11 mouse cellular contexts compared by ENCODE assay signal in the genomic region with DNA sequence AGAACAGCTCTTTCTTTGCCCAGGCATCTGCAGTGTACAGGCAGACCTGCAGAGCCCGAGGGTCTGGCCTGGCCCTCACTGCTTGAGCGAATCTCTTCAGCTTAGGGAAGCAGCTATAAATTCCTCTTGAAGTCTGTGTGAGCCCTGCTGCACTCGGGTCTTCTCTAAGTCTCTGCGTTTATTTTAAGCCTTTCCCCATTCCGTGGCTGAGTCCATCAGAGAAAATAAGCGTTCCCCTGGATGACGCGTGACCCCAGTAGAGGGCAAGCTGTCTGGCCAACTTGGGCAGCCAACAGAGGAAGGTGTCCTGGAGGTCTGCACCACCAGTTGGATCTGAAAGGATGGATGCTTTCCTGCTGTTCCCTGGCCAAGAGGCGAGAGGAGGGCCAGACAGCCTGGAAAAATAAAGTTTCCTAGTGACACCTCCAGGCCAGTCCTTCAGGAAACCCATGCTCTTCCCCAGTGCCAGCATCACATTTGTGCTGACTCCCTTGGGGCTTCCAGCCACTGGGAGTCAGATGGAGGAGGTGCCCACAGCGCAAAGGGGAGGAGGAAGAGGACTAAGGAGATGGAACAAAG.
DNase-seq lines count a peak whose midpoint lies in the region; ATAC-seq lines count a peak whose summit lies in the region.
"Had no signal": no experiment of that assay in that cellular context is flagged by ENCODE, and none has a peak within 500 bp of the region (broad histone marks: within the 10 kb centered on the region; RNA-seq: fewer than 3 reads in every experiment).

No protein-coding gene starts in this region.

- no peaks in the 10 kb centered on the region for H3K36me3 ChIP-seq in hindbrain, embryonic 10.5 days
- no peaks in the 10 kb centered on the region for H3K36me3 ChIP-seq in hindbrain, embryonic 14.5 days (replicated peaks; ENCODE audit: control insufficient read depth, insufficient read depth)
- no peaks in the 10 kb centered on the region for H3K36me3 ChIP-seq in midbrain, embryonic 14.5 days (ENCODE audit: control insufficient read depth, insufficient read depth, low read length)
- no peaks in the 10 kb centered on the region for H3K36me3 ChIP-seq in midbrain, embryonic 13.5 days
- no peaks in the 10 kb centered on the region for H3K36me3 ChIP-seq in liver, embryonic 11.5 days (ENCODE audit: control insufficient read depth, insufficient read depth, low read length)
- H3K36me3 ChIP-seq: hindbrain, embryonic 13.5 days had no signal

- peak overlapping the region; percentile 56; the same call in 1 of the 2 replicates for H3K27ac ChIP-seq in hindbrain, embryonic 10.5 days
- no peak overlapping the region for H3K27ac ChIP-seq in hindbrain, embryonic 14.5 days
- H3K27ac ChIP-seq in midbrain, embryonic 14.5 days (replicated peaks; ENCODE audit: low read depth, low read length), result no peak overlapping the region
- H3K27ac ChIP-seq in midbrain, embryonic 13.5 days, result no peak overlapping the region
- H3K27ac ChIP-seq in liver, embryonic 11.5 days (ENCODE audit: low read depth, low read length), result no peak overlapping the region
- H3K27ac ChIP-seq: hindbrain, embryonic 13.5 days had no signal

- no peak for ATAC-seq in hindbrain, embryonic 14.5 days (ENCODE audit: low FRiP score)
- no peak for ATAC-seq in midbrain, embryonic 14.5 days (ENCODE audit: low FRiP score, low TSS enrichment)
- ATAC-seq in midbrain, embryonic 13.5 days, result no peak
- no peak for ATAC-seq in liver, embryonic 11.5 days (replicated peaks; ENCODE audit: low FRiP score)

- no peak overlapping the region for H3K4me3 ChIP-seq in hindbrain, embryonic 10.5 days
- H3K4me3 ChIP-seq in hindbrain, embryonic 14.5 days (replicated peaks; ENCODE audit: low read length), result no peak overlapping the region
- no peak overlapping the region for H3K4me3 ChIP-seq in midbrain, embryonic 14.5 days (replicated peaks; ENCODE audit: low read depth, low read length)
- H3K4me3 ChIP-seq in midbrain, embryonic 13.5 days (replicated peaks), result no peak overlapping the region
- no peak overlapping the region for H3K4me3 ChIP-seq in liver, embryonic 11.5 days (ENCODE audit: low read depth, low read length)
- H3K4me3 ChIP-seq: hindbrain, embryonic 13.5 days had no signal

- H3K9me3 ChIP-seq in hindbrain, embryonic 10.5 days, result peaks cover 4% of the 10 kb centered on the region; the same call in 1 of the 2 replicates
- no peaks in the 10 kb centered on the region for H3K9me3 ChIP-seq in hindbrain, embryonic 14.5 days (ENCODE audit: control insufficient read depth, low read length)
- H3K9me3 ChIP-seq in midbrain, embryonic 14.5 days (ENCODE audit: control insufficient read depth, low read length), result no peaks in the 10 kb centered on the region
- no peaks in the 10 kb centered on the region for H3K9me3 ChIP-seq in midbrain, embryonic 13.5 days
- no peaks in the 10 kb centered on the region for H3K9me3 ChIP-seq in liver, embryonic 11.5 days (ENCODE audit: control insufficient read depth, low read length)
- H3K9me3 ChIP-seq: hindbrain, embryonic 13.5 days had no signal

- no peak overlapping the region for H3K9ac ChIP-seq in hindbrain, embryonic 14.5 days
- no peak overlapping the region for H3K9ac ChIP-seq in midbrain, embryonic 14.5 days (replicated peaks; ENCODE audit: low read length)
- no peak overlapping the region for H3K9ac ChIP-seq in midbrain, embryonic 13.5 days (replicated peaks)
- no peak overlapping the region for H3K9ac ChIP-seq in liver, embryonic 11.5 days (ENCODE audit: low read depth, low read length)
- H3K9ac ChIP-seq: hindbrain, embryonic 13.5 days had no signal

- H3K27me3 ChIP-seq in hindbrain, embryonic 10.5 days (ENCODE audit: insufficient read depth, poor library complexity, severe bottlenecking), result peaks cover 52% of the 10 kb centered on the region
- no peaks in the 10 kb centered on the region for H3K27me3 ChIP-seq in hindbrain, embryonic 14.5 days (ENCODE audit: control insufficient read depth, insufficient read depth, low read length)
- H3K27me3 ChIP-seq in midbrain, embryonic 14.5 days (ENCODE audit: control insufficient read depth, insufficient read depth, low read length), result no peaks in the 10 kb centered on the region; the same call in 1 of the 2 replicates
- peaks cover 8% of the 10 kb centered on the region; the same call in 1 of the 2 replicates for H3K27me3 ChIP-seq in midbrain, embryonic 13.5 days
- no peaks in the 10 kb centered on the region for H3K27me3 ChIP-seq in liver, embryonic 11.5 days (replicated peaks; ENCODE audit: control insufficient read depth, insufficient read depth, low read length)

- no peak overlapping the region for H3K4me2 ChIP-seq in hindbrain, embryonic 14.5 days (replicated peaks)
- no peak overlapping the region for H3K4me2 ChIP-seq in midbrain, embryonic 14.5 days (ENCODE audit: low read length)
- no peak overlapping the region for H3K4me2 ChIP-seq in midbrain, embryonic 13.5 days (replicated peaks)
- H3K4me2 ChIP-seq in liver, embryonic 11.5 days, result no peak overlapping the region
- H3K4me2 ChIP-seq: hindbrain, embryonic 13.5 days had no signal

- WGBS in hindbrain, embryonic 10.5 days, result 50% methylated on average over 10 of the region's 10 CpGs
- WGBS in hindbrain, embryonic 14.5 days, result 57% methylated on average over 10 of the region's 10 CpGs
- 44% methylated on average over 10 of the region's 10 CpGs for WGBS in midbrain, embryonic 14.5 days
- 55% methylated on average over 10 of the region's 10 CpGs for WGBS in midbrain, embryonic 13.5 days
- 53% methylated on average over 10 of the region's 10 CpGs for WGBS in liver, embryonic 11.5 days

- peak; percentile 24 to 59 for DNase-seq in cerebellum, postnatal 14 days
- no peak for DNase-seq in cerebellum, adult 18-20 months
- DNase-seq in hindbrain, embryonic 10.5 days (ENCODE audit: low spot score), result no peak
- no peak for DNase-seq in hindbrain, embryonic 14.5 days (ENCODE audit: low spot score)
- DNase-seq in midbrain, embryonic 14.5 days, result peak; percentile 41
- DNase-seq in layer of hippocampus, postnatal 36 days, result no peak
- no peak for DNase-seq in liver, embryonic 11.5 days (ENCODE audit: low spot score)
- DNase-seq: adrenal gland, postnatal 14 days; embryo, embryonic 11 days had no signal

- H3K4me1 ChIP-seq in hindbrain, embryonic 10.5 days (replicated peaks), result peaks cover 47% of the 10 kb centered on the region
- peaks cover 12% of the 10 kb centered on the region for H3K4me1 ChIP-seq in hindbrain, embryonic 14.5 days (replicated peaks; ENCODE audit: control insufficient read depth, insufficient read depth, low read length)
- peaks cover 26% of the 10 kb centered on the region for H3K4me1 ChIP-seq in midbrain, embryonic 14.5 days (ENCODE audit: control insufficient read depth, insufficient read depth, low read length)
- peaks cover 40% of the 10 kb centered on the region for H3K4me1 ChIP-seq in midbrain, embryonic 13.5 days (replicated peaks)
- no peaks in the 10 kb centered on the region for H3K4me1 ChIP-seq in liver, embryonic 11.5 days (replicated peaks; ENCODE audit: control insufficient read depth, insufficient read depth, low read length)

Comparison
In these comparisons a context has a peak if more than half of its experiments do, and no peak if none do; other contexts are left out.
1. DNase-seq: peak in cerebellum, postnatal 14 days (2 of 2) and midbrain, embryonic 14.5 days (single experiment); none in cerebellum, adult 18-20 months (0 of 2), hindbrain, embryonic 10.5 days (single experiment), hindbrain, embryonic 14.5 days (single experiment), layer of hippocampus, postnatal 36 days (0 of 2) and liver, embryonic 11.5 days (single experiment).